Mouse (Mus musculus) megakaryocyte, embryonic 14.5 days (primary cell): ENCODE results near the gene Kcnk12.

Experiments used
- FLI1 ChIP-seq: IDR thresholded peaks from 2 replicates; pipeline ENCODE4 v1.6.1; 2012; ENCODE audit warnings: low read length, inconsistent platforms, mixed read lengths
- GATA1 ChIP-seq: IDR thresholded peaks from 3 replicates; pipeline ENCODE4 v1.6.1; 2012; ENCODE audit warnings: mixed read lengths, low read length, inconsistent platforms, borderline replicate concordance

DNA sequence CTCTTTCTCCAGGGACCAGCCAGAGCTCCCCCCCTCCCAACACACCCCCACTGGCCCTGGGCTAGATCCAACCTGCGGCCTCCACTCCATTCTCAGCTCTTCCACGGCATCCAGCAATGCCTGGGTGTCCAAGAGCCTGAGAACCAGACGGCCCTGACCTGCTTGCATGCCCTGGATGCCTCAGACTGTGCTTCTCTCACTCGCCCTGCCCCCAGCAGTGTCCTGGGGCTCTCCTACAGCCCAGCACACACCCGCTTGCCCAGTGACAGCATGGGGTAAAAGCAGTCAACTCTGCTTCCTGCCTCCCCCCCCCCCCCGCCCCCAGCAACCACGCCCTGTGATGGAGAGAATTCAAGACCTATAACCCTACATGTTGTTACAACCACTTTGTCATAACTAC, 42.3 kb upstream of the Kcnk12 start:
- no peak for TF ChIP-seq GATA1
- TF ChIP-seq FLI1 = no peak
